Mouse (Mus musculus): ENCODE results near the gene Gm49450.

DNA sequence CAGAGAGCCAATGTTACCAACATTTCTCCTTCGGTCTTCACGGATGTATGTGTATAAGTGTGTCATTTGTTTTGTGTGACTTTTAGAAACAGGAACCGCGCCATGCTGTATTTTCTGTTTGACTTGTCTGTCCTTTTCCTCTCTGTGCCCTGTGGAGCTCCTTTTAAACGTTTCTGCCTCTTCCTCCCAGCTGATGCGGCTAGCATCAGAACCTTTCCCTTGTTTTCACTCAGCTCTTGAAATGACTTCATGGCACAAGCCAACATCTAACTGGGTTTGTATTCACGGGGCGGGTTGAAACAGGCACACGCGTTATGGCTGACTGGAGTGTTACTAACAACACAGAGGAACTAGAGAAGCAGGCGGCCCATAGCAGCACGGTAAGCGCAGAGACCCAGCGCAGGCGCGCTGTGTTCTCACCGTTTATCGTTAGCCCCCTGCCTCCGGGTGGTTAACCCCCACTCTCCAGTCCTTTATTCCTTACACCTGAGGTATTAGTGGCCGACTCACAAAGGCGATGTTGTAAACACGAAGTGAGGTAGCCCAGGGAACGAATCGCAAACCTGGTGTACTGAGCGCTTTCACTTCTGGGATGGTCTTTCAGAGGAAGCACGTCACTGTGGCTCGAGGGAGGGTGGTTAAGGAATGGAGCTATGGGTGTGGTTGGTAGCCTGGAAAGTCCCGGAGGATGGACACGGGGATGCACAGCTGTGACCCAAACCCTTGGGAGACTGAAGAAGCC lies 32.1 kb upstream of the Gm49450 start:
- peak; percentile 46 for TF ChIP-seq POLR2A (IDR thresholded peaks at IDR 0.05; ENCODE audit: insufficient read depth, low read length)
- TF ChIP-seq CTCF (IDR thresholded peaks at IDR 0.05; ENCODE audit: low read depth, low read length): no peak

Measured in ES-Bruce4 (cell line).